Mouse (Mus musculus): Measurements from ENCODE around the gene Scgb1b7.
"Not testable (repeated sequence)": the region's sequence is repeated elsewhere in the genome, so short reads cannot be mapped to it uniquely, and the experiment has no call there.

Scgb1b7 gene

GRCm38 (mm10) chr7:31712365-31712764 is at the start of gene Scgb1b7:
TSS of gene Scgb1b7 (plus strand) at chr7:31712665.
- in situ Hi-C loops (cut with MboI, MseI) = loop anchor here (5.0 kb wide), 1 partner anchor 730 kb away; the partner anchor contains the start of gene Scgb1b29

GRCm38 (mm10) chr7:31705657-31706056 is 6.8 kb upstream of the Scgb1b7 start, which contains the start of gene Scgb2b7:
TSS of gene Scgb2b7 (minus strand) at chr7:31705757.
- in situ Hi-C loops (cut with MboI, MseI) = not testable (repeated sequence)
